Mouse (Mus musculus) liver, postnatal 0 days (tissue): ENCODE measurements around the gene Uqcc2.

ENCODE experiments used
- CTCF ChIP-seq: sonication (generic); IDR thresholded peaks from 2 replicates; pipeline ENCODE4 v1.5.1; 2016; ENCODE audit warnings: antibody characterized with exemption, low read depth
- EP300 ChIP-seq: IDR thresholded peaks from 2 replicates; pipeline ENCODE4 v1.6.1; 2016; ENCODE audit warnings: antibody characterized with exemption, low read depth, mild to moderate bottlenecking

- TF ChIP-seq CTCF (no peak), EP300 (no peak)
Measured at GRCm38 (mm10) chr17:27178019-27178418, 44.3 kb upstream of the Uqcc2 start.
